Mouse (Mus musculus) right cerebral cortex, postnatal 25 days (tissue): ENCODE measurements around the gene Nck1.
A peak's percentile ranks its signal among the peaks of the same experiment; 100 is the strongest.

Experiments used
- DNase-seq: peaks from one replicate; pipeline ENCODE4 v3.0.0; 2022

Nck1 gene

GRCm38 (mm10) chr9:100468151-100468550 is 77.8 kb downstream of the Nck1 start:
- no peak for DNase-seq

GRCm38 (mm10) chr9:100467653-100468052 is 78.3 kb downstream of the Nck1 start:
- DNase-seq: no peak

- no peak for DNase-seq
These were observed 79.2 kb downstream of the Nck1 start for GRCm38 (mm10) chr9:100466743-100467142.

GRCm38 (mm10) chr9:100465988-100466387 is 79.9 kb downstream of the Nck1 start:
- DNase-seq: no peak

GRCm38 (mm10) chr9:100465380-100465779 is 80.6 kb downstream of the Nck1 start:
- DNase-seq: no peak

- DNase-seq: no peak
These were observed 82.2 kb downstream of the Nck1 start for GRCm38 (mm10) chr9:100463771-100464170.

- DNase-seq: no peak
These were observed 83.8 kb downstream of the Nck1 start for GRCm38 (mm10) chr9:100462098-100462497.

GRCm38 (mm10) chr9:100461671-100462070 is 84.3 kb downstream of the Nck1 start:
- DNase-seq: peak; percentile 35

GRCm38 (mm10) chr9:100460203-100460602 is 85.7 kb downstream of the Nck1 start:
- DNase-seq: no peak

GRCm38 (mm10) chr9:100457971-100458681 is 87.8 kb downstream of the Nck1 start:
- no peak for DNase-seq

- DNase-seq: no peak
These were observed 91.3 kb downstream of the Nck1 start for GRCm38 (mm10) chr9:100454664-100454993.

- DNase-seq: peak; percentile 65
These were observed 91.8 kb downstream of the Nck1 start for GRCm38 (mm10) chr9:100453944-100454663.

- no peak for DNase-seq
These were observed 93.5 kb downstream of the Nck1 start for GRCm38 (mm10) chr9:100452432-100452831.

- peak; percentile 72 for DNase-seq
These were observed 99.8 kb downstream of the Nck1 start for GRCm38 (mm10) chr9:100446059-100446686.
